Mouse (Mus musculus) adipocyte (in vitro differentiated cells): ENCODE measurements around the gene Mtfp1.

Experiments
- DNase-seq: peaks from one replicate; pipeline ENCODE4 v3.0.0-alpha.2; 2016; ENCODE audit warnings: low spot score

Gene Mtfp1

GRCm38 (mm10) chr11:4080219-4080618 is 15.0 kb downstream of the Mtfp1 start:
- DNase-seq, result peak; percentile 71

GRCm38 (mm10) chr11:4078267-4078933 is 16.8 kb downstream of the Mtfp1 start:
- no peak for DNase-seq

GRCm38 (mm10) chr11:4076633-4077032 is 18.6 kb downstream of the Mtfp1 start:
- peak; percentile 67 for DNase-seq

GRCm38 (mm10) chr11:4069664-4070063 is 25.6 kb downstream of the Mtfp1 start:
- no peak for DNase-seq

- no peak for DNase-seq
Measured at GRCm38 (mm10) chr11:4064627-4065122, 30.6 kb downstream of the Mtfp1 start, which contains the start of gene Sec14l3. Sec14l3 (plus strand) TSS chr11:4064841.

GRCm38 (mm10) chr11:4062981-4063380 is 32.3 kb downstream of the Mtfp1 start:
- DNase-seq, result no peak

GRCm38 (mm10) chr11:4062523-4062922 is 32.7 kb downstream of the Mtfp1 start:
- DNase-seq, result no peak

- no peak for DNase-seq
Measured at GRCm38 (mm10) chr11:4060866-4061575, 34.2 kb downstream of the Mtfp1 start.

GRCm38 (mm10) chr11:4053586-4053985 is 41.7 kb downstream of the Mtfp1 start:
- DNase-seq, result peak; percentile 76

- DNase-seq, result no peak
Measured at GRCm38 (mm10) chr11:4048438-4048837, 46.8 kb downstream of the Mtfp1 start.

- DNase-seq, result peak; percentile 79
Measured at GRCm38 (mm10) chr11:4047766-4048165, 47.5 kb downstream of the Mtfp1 start.

GRCm38 (mm10) chr11:4046526-4046925 is 48.7 kb downstream of the Mtfp1 start:
- DNase-seq, result no peak

GRCm38 (mm10) chr11:4043081-4043480 is 52.2 kb downstream of the Mtfp1 start:
- no peak for DNase-seq
